17 mouse cellular contexts compared by ENCODE assay signal in genomic region chr5:75388699-75389260, GRCm38 (mm10).
DNase-seq lines count a peak whose midpoint lies in the region; ATAC-seq and TF ChIP-seq lines count a peak whose summit lies in the region.
"Had no signal": no experiment of that assay in that cellular context is flagged by ENCODE, and none has a peak within 500 bp of the region (broad histone marks: within the 10 kb centered on the region; RNA-seq: fewer than 3 reads in every experiment).

No protein-coding gene starts in this region.

- H3K9ac ChIP-seq in intestine, embryonic 15.5 days: no peak overlapping the region
- no peak overlapping the region for H3K9ac ChIP-seq in intestine, postnatal 0 days (ENCODE audit: low read depth, low read length)
- H3K9ac ChIP-seq in stomach, embryonic 16.5 days (ENCODE audit: low read length): no peak overlapping the region
- H3K9ac ChIP-seq: neural tube, embryonic 13.5 days had no signal

- WGBS in intestine, embryonic 15.5 days: 81% methylated on average over 7 of the region's 7 CpGs
- WGBS in intestine, postnatal 0 days: 64% methylated on average over 7 of the region's 7 CpGs
- WGBS in stomach, embryonic 16.5 days: 64% methylated on average over 7 of the region's 7 CpGs

- ATAC-seq in intestine, embryonic 15.5 days: 0 out of 2 replicates have a peak, but pooled peaks have one; percentile 15
- no peak for ATAC-seq in intestine, postnatal 0 days
- 0 out of 2 replicates have a peak, but pooled peaks have one; percentile 38 for ATAC-seq in stomach, embryonic 16.5 days (ENCODE audit: insufficient read depth, low FRiP score)
- ATAC-seq: forebrain, embryonic 16.5 days had no signal

- no peak overlapping the region for H3K27ac ChIP-seq in intestine, embryonic 15.5 days
- H3K27ac ChIP-seq in intestine, postnatal 0 days (ENCODE audit: low read depth, low read length): no peak overlapping the region
- peak overlapping the region; percentile 57; the same call in 1 of the 2 replicates for H3K27ac ChIP-seq in stomach, embryonic 16.5 days (ENCODE audit: low read length)
- H3K27ac ChIP-seq: neural tube, embryonic 13.5 days had no signal

- no peaks in the 10 kb centered on the region for H3K9me3 ChIP-seq in intestine, embryonic 15.5 days
- no peaks in the 10 kb centered on the region for H3K9me3 ChIP-seq in intestine, postnatal 0 days (ENCODE audit: control insufficient read depth)
- no peaks in the 10 kb centered on the region for H3K9me3 ChIP-seq in stomach, embryonic 16.5 days (replicated peaks; ENCODE audit: control insufficient read depth, low read length)
- H3K9me3 ChIP-seq: G1E; neural tube, embryonic 13.5 days had no signal

- H3K27me3 ChIP-seq in intestine, embryonic 15.5 days (replicated peaks): no peaks in the 10 kb centered on the region
- H3K27me3 ChIP-seq in intestine, postnatal 0 days (replicated peaks; ENCODE audit: control insufficient read depth, insufficient read depth, low read length): no peaks in the 10 kb centered on the region
- no peaks in the 10 kb centered on the region for H3K27me3 ChIP-seq in stomach, embryonic 16.5 days (ENCODE audit: control insufficient read depth, insufficient read depth, low read length)
- H3K27me3 ChIP-seq: neural tube, embryonic 13.5 days had no signal

- no peaks in the 10 kb centered on the region for H3K36me3 ChIP-seq in intestine, embryonic 15.5 days
- H3K36me3 ChIP-seq in intestine, postnatal 0 days (ENCODE audit: control insufficient read depth, insufficient read depth): no peaks in the 10 kb centered on the region
- no peaks in the 10 kb centered on the region for H3K36me3 ChIP-seq in stomach, embryonic 16.5 days (ENCODE audit: control insufficient read depth, insufficient read depth, low read length)
- H3K36me3 ChIP-seq: G1E; neural tube, embryonic 13.5 days had no signal

- no peak for TF ChIP-seq CTCF in intestine, postnatal 0 days (IDR thresholded peaks at IDR 0.05; ENCODE audit: low read depth)

- peak; percentile 27 for DNase-seq in kidney, postnatal 10 days
- no peak for DNase-seq in kidney, postnatal 36 days
- peak; percentile 60 for DNase-seq in lung, postnatal 10 days
- no peak for DNase-seq in lung, postnatal 14 days
- DNase-seq in spleen, postnatal 14 days (ENCODE audit: low spot score in 2 of 2): no peak
- DNase-seq: adrenal gland, adult 8-10 months; cerebellum, adult 2 months; cerebellum, postnatal 14 days; heart, postnatal 14 days; thymus, postnatal 25 days had no signal

- no peak overlapping the region for H3K4me3 ChIP-seq in intestine, embryonic 15.5 days (replicated peaks)
- H3K4me3 ChIP-seq in intestine, postnatal 0 days (ENCODE audit: low read depth, low read length): no peak overlapping the region
- no peak overlapping the region for H3K4me3 ChIP-seq in stomach, embryonic 16.5 days (replicated peaks; ENCODE audit: low read length)
- H3K4me3 ChIP-seq: neural tube, embryonic 13.5 days had no signal

- H3K4me1 ChIP-seq in intestine, embryonic 15.5 days (replicated peaks): 0 out of 2 replicates have a peak, but pooled peaks cover 7% of the 10 kb centered on the region
- H3K4me1 ChIP-seq in intestine, postnatal 0 days (replicated peaks; ENCODE audit: control insufficient read depth, insufficient read depth, low read length): no peaks in the 10 kb centered on the region
- peaks cover 14% of the 10 kb centered on the region; the same call in 1 of the 2 replicates for H3K4me1 ChIP-seq in stomach, embryonic 16.5 days (ENCODE audit: control insufficient read depth, insufficient read depth, low read length)
- H3K4me1 ChIP-seq: neural tube, embryonic 13.5 days had no signal

- H3K4me2 ChIP-seq in intestine, embryonic 15.5 days (replicated peaks): no peak overlapping the region
- no peak overlapping the region for H3K4me2 ChIP-seq in intestine, postnatal 0 days (replicated peaks; ENCODE audit: low read depth)
- no peak overlapping the region for H3K4me2 ChIP-seq in stomach, embryonic 16.5 days (ENCODE audit: low read depth, low read length)
- H3K4me2 ChIP-seq: midbrain, embryonic 11.5 days had no signal

Comparison
In these comparisons a context has a peak if more than half of its experiments do, and no peak if none do; other contexts are left out.
1. DNase-seq: peak in kidney, postnatal 10 days (single experiment) and lung, postnatal 10 days (single experiment); none in kidney, postnatal 36 days (0 of 2), lung, postnatal 14 days (single experiment) and spleen, postnatal 14 days (0 of 2).